Mouse (Mus musculus) hindbrain, embryonic 16.5 days (tissue): ENCODE data around the gene Stox2. TPM values are rescaled to one million over a fixed set of nuclear protein-coding genes. Genes with fewer than 3 reads are reported as not detected.

Experiments used
- ATAC-seq: fragments of 200-750 bp; cut with Nextera tagmentation; 2 replicates; pipeline ENCODE4 v1.8.0; 2017; ENCODE audit warnings: moderate TSS enrichment, moderate library complexity
- H3K27ac ChIP-seq: fragments of 300-500 bp; sonication (generic); 2 replicates; pipeline ENCODE4 v1.5.1; 2014; ENCODE audit warnings: low read depth, mild to moderate bottlenecking, control low read depth, low read length, moderate library complexity
- H3K27me3 ChIP-seq: fragments of 300-500 bp; sonication (generic); replicated peaks from 2 replicates; pipeline ENCODE4 v1.6.1; 2014; ENCODE audit warnings: low read length; ENCODE audit not compliant: control insufficient read depth, insufficient read depth
- H3K36me3 ChIP-seq: fragments of 300-500 bp; sonication (generic); 2 replicates; pipeline ENCODE4 v1.6.1; 2014; ENCODE audit warnings: mild to moderate bottlenecking, low read length, moderate library complexity, mixed read lengths; ENCODE audit not compliant: control insufficient read depth, insufficient read depth
- H3K4me1 ChIP-seq: fragments of 300-500 bp; sonication (generic); 2 replicates; pipeline ENCODE4 v1.6.1; 2014; ENCODE audit warnings: low read depth, low read length; ENCODE audit not compliant: control insufficient read depth, insufficient read depth
- H3K4me2 ChIP-seq: fragments of 300-500 bp; sonication (generic); 2 replicates; pipeline ENCODE4 v1.6.1; 2014; ENCODE audit warnings: mild to moderate bottlenecking, low read length, control low read depth, moderate library complexity
- H3K4me3 ChIP-seq: fragments of 300-500 bp; sonication (generic); 2 replicates; pipeline ENCODE4 v1.5.1; 2014; ENCODE audit warnings: mild to moderate bottlenecking, low read length, control low read depth, moderate library complexity
- H3K9ac ChIP-seq: fragments of 300-500 bp; sonication (generic); 2 replicates; pipeline ENCODE4 v1.6.1; 2014; ENCODE audit warnings: low read depth, mild to moderate bottlenecking, control low read depth, low read length, moderate library complexity
- H3K9me3 ChIP-seq: fragments of 300-500 bp; sonication (generic); 2 replicates; pipeline ENCODE4 v1.6.1; 2014; ENCODE audit warnings: mild to moderate bottlenecking, low read length, moderate library complexity; ENCODE audit not compliant: control insufficient read depth
- WGBS: fragments of 180-500 bp; shearing (Covaris S2); extraction: QIAGEN DNeasy Blood & Tissue Kit; methylation state at CpG from one replicate; pipeline ENCODE4 v1.1.7; 2014; 5-methylcytosine and 5-hydroxymethylcytosine counted together
- polyA plus RNA-seq: library from polyadenylated mRNA; unstranded; fragments of >200 nt; fragmentation: Nextera tagmentation; extraction: Ambion mirVana; gene quantifications from 2 replicates; pipeline ENCODE4 v1.2.1, GENCODE M21; 2015

The Stox2 gene
- polyA plus RNA-seq, 1 experiment from 2014 or later, result 28.5 TPM

GRCm38 (mm10) chr8:47135586-47135985, 310.6 kb downstream of the Stox2 start:
- Histone ChIP-seq H3K4me3 (no peak overlapping the region), H3K4me2 (peak overlapping the region; percentile 19; the same call in 1 of the 2 replicates)

GRCm38 (mm10) chr8:47134736-47135135, 311.4 kb downstream of the Stox2 start:
- no peak overlapping the region for H3K9ac ChIP-seq
- no peaks in the 10 kb centered on the region for H3K9me3 ChIP-seq
- no peak overlapping the region for H3K4me3 ChIP-seq
- ATAC-seq, result no peak
- no peaks in the 10 kb centered on the region for H3K36me3 ChIP-seq
- no peaks in the 10 kb centered on the region for H3K27me3 ChIP-seq
- 50% methylated on average over 11 of the region's 11 CpGs for WGBS
- H3K27ac ChIP-seq, result no peak overlapping the region
- H3K4me1 ChIP-seq, result no peaks in the 10 kb centered on the region
- no peak overlapping the region; the same call in 1 of the 2 replicates for H3K4me2 ChIP-seq

More at GRCm38 (mm10) chr8:47135586-47135985, 310.6 kb downstream of the Stox2 start:
- Histone ChIP-seq H3K36me3 (no peaks in the 10 kb centered on the region), H3K9me3 (no peaks in the 10 kb centered on the region), H3K27me3 (no peaks in the 10 kb centered on the region), H3K4me1 (no peaks in the 10 kb centered on the region), H3K9ac (no peak overlapping the region), H3K27ac (no peak overlapping the region)
- no peak for ATAC-seq
- 21% methylated on average over 9 of the region's 9 CpGs for WGBS

- Histone ChIP-seq H3K4me2 (no peak overlapping the region), H3K4me1 (no peaks in the 10 kb centered on the region), H3K36me3 (no peaks in the 10 kb centered on the region), H3K9me3 (no peaks in the 10 kb centered on the region), H3K27me3 (no peaks in the 10 kb centered on the region), H3K4me3 (no peak overlapping the region), H3K9ac (no peak overlapping the region), H3K27ac (no peak overlapping the region)
- no peak for ATAC-seq
- 91% methylated on average over 3 of the region's 3 CpGs for WGBS
These were observed 312.8 kb downstream of the Stox2 start for GRCm38 (mm10) chr8:47133381-47133780.

Other genes with a start within 250 kb of the Stox2 start
- 39.7 and 42.5 TPM in 2 replicates for gene Trappc11, start 87.1 kb upstream of the Stox2 start, polyA plus RNA-seq
- gene Rwdd4a, start 87.3 kb upstream of the Stox2 start, polyA plus RNA-seq, result 25.9 and 31.6 TPM in 2 replicates
- 4.6 and 6.5 TPM in 2 replicates for gene Ing2, start 229.2 kb upstream of the Stox2 start, polyA plus RNA-seq